Comparison of ENCODE assay signal across 7 mouse cellular contexts in genomic region chr1:181923384-181923783, GRCm38 (mm10).
A peak's percentile ranks its signal among the peaks of the same experiment; 100 is the strongest.
DNase-seq lines count a peak whose midpoint lies in the region; ATAC-seq lines count a peak whose summit lies in the region.

No protein-coding gene starts in this region.

- DNase-seq in midbrain, embryonic 10.5 days (ENCODE audit: low spot score): peak; percentile 36
- DNase-seq in hindbrain, embryonic 10.5 days (ENCODE audit: low spot score): peak; percentile 48
- peak; percentile 58 for DNase-seq in limb, embryonic 11.5 days (ENCODE audit: low spot score)
- DNase-seq in ovary, adult 18-20 months (ENCODE audit: low spot score): no peak

- no peaks in the 10 kb centered on the region for H3K27me3 ChIP-seq in midbrain, embryonic 10.5 days (ENCODE audit: low read depth, poor library complexity, severe bottlenecking)
- no peaks in the 10 kb centered on the region for H3K27me3 ChIP-seq in midbrain, embryonic 16.5 days (ENCODE audit: control insufficient read depth, insufficient read depth, low read depth, low read length)
- H3K27me3 ChIP-seq in forebrain, embryonic 13.5 days: no peaks in the 10 kb centered on the region
- H3K27me3 ChIP-seq in hindbrain, embryonic 10.5 days (ENCODE audit: insufficient read depth, poor library complexity, severe bottlenecking): no peaks in the 10 kb centered on the region
- no peaks in the 10 kb centered on the region for H3K27me3 ChIP-seq in limb, embryonic 11.5 days (ENCODE audit: control insufficient read depth, insufficient read depth, low read length)
- no peaks in the 10 kb centered on the region for H3K27me3 ChIP-seq in stomach, embryonic 14.5 days (ENCODE audit: control insufficient read depth, insufficient read depth, low read length)

- no peaks in the 10 kb centered on the region for H3K4me1 ChIP-seq in midbrain, embryonic 10.5 days
- H3K4me1 ChIP-seq in midbrain, embryonic 16.5 days (ENCODE audit: control insufficient read depth, insufficient read depth, low read length): no peaks in the 10 kb centered on the region
- H3K4me1 ChIP-seq in forebrain, embryonic 13.5 days: no peaks in the 10 kb centered on the region
- H3K4me1 ChIP-seq in hindbrain, embryonic 10.5 days (replicated peaks): 0 out of 2 replicates have a peak, but pooled peaks cover 5% of the 10 kb centered on the region
- H3K4me1 ChIP-seq in limb, embryonic 11.5 days (ENCODE audit: control insufficient read depth, insufficient read depth, low read length): no peaks in the 10 kb centered on the region
- no peaks in the 10 kb centered on the region for H3K4me1 ChIP-seq in stomach, embryonic 14.5 days (ENCODE audit: control insufficient read depth, insufficient read depth, low read length)

- 86% methylated on average over 24 of the region's 24 CpGs for WGBS in midbrain, embryonic 10.5 days
- WGBS in midbrain, embryonic 16.5 days: 85% methylated on average over 24 of the region's 24 CpGs
- 79% methylated on average over 24 of the region's 24 CpGs for WGBS in forebrain, embryonic 13.5 days
- WGBS in hindbrain, embryonic 10.5 days: 78% methylated on average over 24 of the region's 24 CpGs
- 69% methylated on average over 24 of the region's 24 CpGs for WGBS in limb, embryonic 11.5 days
- 78% methylated on average over 24 of the region's 24 CpGs for WGBS in stomach, embryonic 14.5 days

- no peak overlapping the region for H3K27ac ChIP-seq in midbrain, embryonic 10.5 days (replicated peaks)
- H3K27ac ChIP-seq in midbrain, embryonic 16.5 days (ENCODE audit: low read length): no peak overlapping the region
- no peak overlapping the region for H3K27ac ChIP-seq in forebrain, embryonic 13.5 days
- H3K27ac ChIP-seq in hindbrain, embryonic 10.5 days: no peak overlapping the region
- H3K27ac ChIP-seq in limb, embryonic 11.5 days (replicated peaks; ENCODE audit: low read depth, low read length): no peak overlapping the region
- H3K27ac ChIP-seq in stomach, embryonic 14.5 days (ENCODE audit: low read length): no peak overlapping the region

- H3K4me2 ChIP-seq in midbrain, embryonic 16.5 days (ENCODE audit: low read length): no peak overlapping the region
- H3K4me2 ChIP-seq in forebrain, embryonic 13.5 days: no peak overlapping the region
- no peak overlapping the region for H3K4me2 ChIP-seq in limb, embryonic 11.5 days (ENCODE audit: low read depth, severe bottlenecking)
- no peak overlapping the region for H3K4me2 ChIP-seq in stomach, embryonic 14.5 days (replicated peaks; ENCODE audit: low read depth, low read length)

- no peak for ATAC-seq in midbrain, embryonic 16.5 days
- ATAC-seq in forebrain, embryonic 13.5 days: peak; percentile 50; the same call in 1 of the 2 replicates
- no peak for ATAC-seq in limb, embryonic 11.5 days (ENCODE audit: insufficient number of reproducible peaks, low FRiP score, low TSS enrichment, low read depth)
- ATAC-seq in stomach, embryonic 14.5 days (ENCODE audit: insufficient number of reproducible peaks, insufficient read depth, low FRiP score, low read depth): peak; percentile 37; the same call in 1 of the 2 replicates

- peaks cover 67% of the 10 kb centered on the region for H3K36me3 ChIP-seq in midbrain, embryonic 10.5 days
- H3K36me3 ChIP-seq in midbrain, embryonic 16.5 days (ENCODE audit: control insufficient read depth, insufficient read depth, low read length): peaks cover 8% of the 10 kb centered on the region
- peaks cover 27% of the 10 kb centered on the region for H3K36me3 ChIP-seq in forebrain, embryonic 13.5 days (ENCODE audit: poor library complexity, severe bottlenecking)
- peaks cover 61% of the 10 kb centered on the region for H3K36me3 ChIP-seq in hindbrain, embryonic 10.5 days
- peaks cover 4% of the 10 kb centered on the region; the same call in 1 of the 2 replicates for H3K36me3 ChIP-seq in limb, embryonic 11.5 days (ENCODE audit: control insufficient read depth, insufficient read depth, low read length)
- peaks cover 11% of the 10 kb centered on the region; the same call in 1 of the 2 replicates for H3K36me3 ChIP-seq in stomach, embryonic 14.5 days (ENCODE audit: control insufficient read depth, insufficient read depth, low read length)

- no peak overlapping the region for H3K4me3 ChIP-seq in midbrain, embryonic 10.5 days
- no peak overlapping the region for H3K4me3 ChIP-seq in midbrain, embryonic 16.5 days (ENCODE audit: low read depth, low read length)
- H3K4me3 ChIP-seq in forebrain, embryonic 13.5 days: no peak overlapping the region
- no peak overlapping the region for H3K4me3 ChIP-seq in hindbrain, embryonic 10.5 days
- H3K4me3 ChIP-seq in limb, embryonic 11.5 days (ENCODE audit: low read depth, low read length): no peak overlapping the region
- H3K4me3 ChIP-seq in stomach, embryonic 14.5 days (ENCODE audit: low read depth, low read length): no peak overlapping the region

- H3K9ac ChIP-seq in midbrain, embryonic 16.5 days (ENCODE audit: low read depth, low read length): no peak overlapping the region
- no peak overlapping the region for H3K9ac ChIP-seq in forebrain, embryonic 13.5 days
- no peak overlapping the region for H3K9ac ChIP-seq in limb, embryonic 11.5 days (ENCODE audit: low read length)
- H3K9ac ChIP-seq in stomach, embryonic 14.5 days (replicated peaks; ENCODE audit: low read depth, low read length): no peak overlapping the region

- H3K9me3 ChIP-seq in midbrain, embryonic 10.5 days (replicated peaks): no peaks in the 10 kb centered on the region
- no peaks in the 10 kb centered on the region for H3K9me3 ChIP-seq in midbrain, embryonic 16.5 days (replicated peaks; ENCODE audit: control insufficient read depth, low read length, poor library complexity, severe bottlenecking)
- H3K9me3 ChIP-seq in forebrain, embryonic 13.5 days (replicated peaks): no peaks in the 10 kb centered on the region
- H3K9me3 ChIP-seq in hindbrain, embryonic 10.5 days: no peaks in the 10 kb centered on the region
- H3K9me3 ChIP-seq in limb, embryonic 11.5 days (ENCODE audit: control insufficient read depth, low read length): no peaks in the 10 kb centered on the region
- no peaks in the 10 kb centered on the region for H3K9me3 ChIP-seq in stomach, embryonic 14.5 days (ENCODE audit: control insufficient read depth, low read depth, low read length)

Comparison
In these comparisons a context has a peak if more than half of its experiments do, and no peak if none do; other contexts are left out.
1. ATAC-seq: peak in forebrain, embryonic 13.5 days (single experiment) and stomach, embryonic 14.5 days (single experiment); none in midbrain, embryonic 16.5 days (single experiment) and limb, embryonic 11.5 days (single experiment).